Mouse (Mus musculus) liver, postnatal 0 days (tissue): ENCODE data around the gene Itgb7. TPM values are rescaled to one million over a fixed set of nuclear protein-coding genes. Genes with fewer than 3 reads are reported as not detected.

Experiments used
- ATAC-seq: fragments of 200-750 bp; cut with Nextera tagmentation; 2 replicates; pipeline ENCODE4 v1.8.0; 2017; ENCODE audit warnings: mild to moderate bottlenecking, moderate library complexity
- DNase-seq: peaks from one replicate; pipeline ENCODE4 v3.0.0-alpha.2; 2016
- H3K27ac ChIP-seq: fragments of 300-500 bp; sonication (generic); 2 replicates; pipeline ENCODE4 v1.5.1; 2014; ENCODE audit warnings: antibody characterized with exemption, moderate library complexity, mild to moderate bottlenecking, low read depth
- H3K27me3 ChIP-seq: fragments of 300-500 bp; sonication (generic); 2 replicates; pipeline ENCODE4 v1.6.1; 2014; ENCODE audit warnings: low read length, control low read depth, mixed read lengths; ENCODE audit not compliant: insufficient read depth
- H3K36me3 ChIP-seq: fragments of 300-500 bp; sonication (generic); replicated peaks from 2 replicates; pipeline ENCODE4 v1.6.1; 2014; ENCODE audit warnings: mild to moderate bottlenecking, control low read depth, low read length, moderate library complexity, mixed read lengths; ENCODE audit not compliant: insufficient read depth
- H3K4me1 ChIP-seq: fragments of 300-500 bp; sonication (generic); 2 replicates; pipeline ENCODE4 v1.6.1; 2014; ENCODE audit warnings: antibody characterized with exemption, mild to moderate bottlenecking, control low read depth; ENCODE audit not compliant: insufficient read depth
- H3K4me2 ChIP-seq: fragments of 300-500 bp; sonication (generic); 2 replicates; pipeline ENCODE4 v1.6.1; 2014; ENCODE audit warnings: low read depth, mild to moderate bottlenecking, low read length, moderate library complexity, mixed read lengths
- H3K4me3 ChIP-seq: fragments of 300-500 bp; sonication (generic); 2 replicates; pipeline ENCODE4 v1.5.1; 2014; ENCODE audit warnings: low read depth, low read length
- H3K9ac ChIP-seq: fragments of 300-500 bp; sonication (generic); replicated peaks from 2 replicates; pipeline ENCODE4 v1.6.1; 2014; ENCODE audit warnings: mild to moderate bottlenecking, moderate library complexity
- H3K9me3 ChIP-seq: fragments of 300-500 bp; sonication (generic); 2 replicates; pipeline ENCODE4 v1.6.1; 2016; ENCODE audit warnings: mild to moderate bottlenecking, control low read depth, low read length, mixed read lengths
- CTCF ChIP-seq: sonication (generic); IDR thresholded peaks from 2 replicates; pipeline ENCODE4 v1.5.1; 2016; ENCODE audit warnings: antibody characterized with exemption, low read depth
- EP300 ChIP-seq: IDR thresholded peaks from 2 replicates; pipeline ENCODE4 v1.6.1; 2016; ENCODE audit warnings: antibody characterized with exemption, low read depth, mild to moderate bottlenecking
- WGBS: fragments of 180-500 bp; shearing (Covaris S2); extraction: QIAGEN DNeasy Blood & Tissue Kit; methylation state at CpG from one replicate; pipeline ENCODE4 v1.1.7; 2014; ENCODE audit not compliant: insufficient replicate concordance; 5-methylcytosine and 5-hydroxymethylcytosine counted together
- polyA plus RNA-seq: library from polyadenylated mRNA; unstranded; fragments of >200 nt; fragmentation: Nextera tagmentation; extraction: Ambion mirVana; gene quantifications from 2 replicates; pipeline ENCODE4 v1.2.1, GENCODE M21; 2015

The Itgb7 gene
- polyA plus RNA-seq, 1 experiment from 2014 or later = 8.6 TPM

DNA sequence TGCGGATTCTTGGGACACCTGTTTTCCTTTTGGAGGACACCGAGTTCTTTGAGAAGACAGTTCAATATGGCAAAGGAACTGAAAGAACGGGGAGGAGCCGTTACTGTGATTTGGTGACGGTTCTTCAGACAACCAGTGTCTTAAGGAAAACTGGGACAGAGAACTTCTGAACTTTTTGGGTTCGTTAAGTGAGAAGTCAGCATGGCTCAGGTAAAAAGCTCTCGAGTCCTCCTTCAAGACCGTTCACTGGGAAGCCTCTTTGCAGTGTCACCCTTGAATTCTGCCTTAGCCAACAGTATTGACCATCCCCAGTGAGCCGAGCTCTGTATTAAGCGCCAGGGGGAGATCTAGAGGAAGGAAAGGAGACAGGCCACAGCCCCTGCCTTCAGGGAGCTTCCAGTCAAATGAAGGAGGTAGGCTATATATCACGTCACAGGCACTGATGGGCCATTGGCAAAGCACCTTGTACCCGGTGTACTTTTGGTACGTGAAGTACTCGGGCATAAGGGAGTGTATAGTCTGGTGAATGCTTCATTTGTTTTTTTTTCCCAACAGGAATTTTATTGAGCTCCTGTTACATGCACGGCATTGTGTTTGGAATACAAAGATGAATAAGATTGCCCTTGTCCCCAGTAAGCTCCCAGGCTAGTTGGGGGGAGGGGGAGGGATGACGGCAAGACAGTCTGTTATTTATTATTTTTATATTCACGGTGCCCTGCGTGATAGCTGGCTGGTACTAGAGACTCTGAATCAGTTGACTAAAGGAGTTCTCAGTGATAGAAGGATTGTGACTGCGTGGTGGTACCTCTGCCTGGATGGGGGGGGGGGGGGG lies 26.9 kb downstream of the Itgb7 start, which contains the start of gene Csad:
TSS of gene Csad (minus strand) at position 51 of the 832 bp plus-strand sequence.
- no peak for ATAC-seq
- 72% methylated on average over 19 of the region's 19 CpGs for WGBS

DNA sequence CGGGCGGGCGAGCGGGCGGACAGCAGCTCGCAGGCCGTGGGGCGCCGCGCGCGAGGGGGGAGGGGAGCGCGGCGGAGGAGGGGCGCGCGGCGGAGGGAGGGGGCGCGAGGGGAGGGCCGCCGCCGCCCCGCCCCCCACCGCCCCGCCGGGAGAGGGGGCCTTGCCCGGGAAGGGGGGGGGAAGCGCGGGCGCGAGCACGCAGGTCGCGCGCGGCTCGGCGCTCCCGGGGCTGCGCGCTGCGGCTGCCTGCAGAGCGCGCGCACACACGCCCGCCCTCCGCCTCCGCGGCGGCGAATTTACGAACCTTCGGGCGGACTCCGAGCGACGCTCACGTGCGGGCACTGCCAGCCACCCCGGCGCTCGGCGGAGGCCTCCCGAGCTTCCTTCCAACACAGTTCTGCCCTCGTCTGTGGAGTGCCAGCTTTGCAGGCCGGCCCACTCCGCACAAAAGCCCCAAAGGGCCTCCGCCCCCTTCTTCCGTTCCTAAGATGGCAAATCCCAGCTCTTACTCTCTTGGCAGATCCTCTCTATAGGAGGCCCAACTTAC lies 27.8 kb downstream of the Itgb7 start:
- Histone ChIP-seq H3K9me3 (no peaks in the 10 kb centered on the region), H3K9ac (peak overlapping the region; percentile 97), H3K4me3 (peak overlapping the region; percentile 76), H3K27me3 (no peaks in the 10 kb centered on the region), H3K27ac (peak overlapping the region; percentile 100), H3K4me2 (peak overlapping the region; percentile 98), H3K4me1 (peaks cover 45% of the 10 kb centered on the region), H3K36me3 (peaks cover 28% of the 10 kb centered on the region)
- DNase-seq (peak; percentile 79), ATAC-seq (peak; percentile 59)
- TF ChIP-seq EP300 = no peak
- TF ChIP-seq CTCF = no peak
- WGBS = 1% methylated on average over 17 of the region's 72 CpGs

More for the DNA sequence above, 26.9 kb downstream of the Itgb7 start, which contains the start of gene Csad:
- Histone ChIP-seq H3K4me2 (peak within 1 kb of the TSS; percentile 98), H3K4me3 (peak within 1 kb of the TSS; percentile 76), H3K4me1 (peaks cover 41% of the 10 kb centered on the region), H3K27me3 (no peaks in the 10 kb centered on the region), H3K27ac (peak within 1 kb of the TSS; percentile 100), H3K9ac (peak within 1 kb of the TSS; percentile 97), H3K36me3 (peaks cover 33% of the 10 kb centered on the region), H3K9me3 (no peaks in the 10 kb centered on the region)
- no peak for DNase-seq
- TF ChIP-seq EP300 (no peak), CTCF (no peak)

DNA sequence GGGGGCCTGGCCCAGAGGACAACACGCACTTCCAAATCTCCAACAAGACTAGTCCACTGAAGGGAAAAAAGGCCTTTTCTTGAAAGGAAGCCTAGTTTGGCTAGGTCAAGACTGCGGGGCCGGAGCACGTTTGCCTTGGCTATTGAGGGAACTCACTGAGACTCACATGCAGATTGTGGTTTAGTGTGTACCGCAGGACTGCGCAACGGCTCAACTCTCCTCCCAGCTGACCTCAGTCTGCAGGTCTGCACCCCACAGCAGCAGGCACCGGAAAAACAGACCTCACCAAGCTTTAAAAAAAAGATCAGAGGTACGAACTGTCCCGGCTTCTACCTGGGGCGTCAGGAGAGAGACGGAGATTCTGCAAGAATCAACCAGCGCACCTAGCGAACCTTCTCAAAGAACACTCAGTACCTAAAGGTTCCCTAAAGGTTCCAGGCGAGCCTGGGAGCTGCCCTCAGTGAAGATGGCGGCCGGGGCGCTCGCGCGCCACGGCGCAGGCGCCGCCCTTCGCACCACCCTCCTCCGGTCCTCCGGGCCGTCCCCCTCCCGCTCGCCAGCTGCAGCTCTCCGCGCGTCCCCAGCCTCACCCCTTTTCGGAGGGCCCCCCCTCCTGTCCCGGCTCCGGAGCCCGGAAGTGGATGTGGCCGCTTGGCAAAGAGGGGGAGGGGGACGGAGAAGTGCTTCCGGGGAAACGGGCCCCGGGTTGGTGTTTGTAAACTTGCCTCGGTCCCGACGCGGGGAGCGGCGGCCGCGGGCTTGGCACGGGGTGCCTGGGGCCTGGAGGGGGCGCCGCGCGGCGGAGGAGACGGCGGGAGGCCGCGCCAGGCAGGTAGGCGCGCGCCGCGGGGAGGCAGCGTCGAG lies 28.5 kb downstream of the Itgb7 start, which contains the start of gene Zfp740:
TSS of gene Zfp740 (plus strand) at position 279 of the 864 bp plus-strand sequence.
- Histone ChIP-seq H3K9ac (peak within 1 kb of the TSS; percentile 97), H3K4me2 (peak within 1 kb of the TSS; percentile 98), H3K27me3 (no peaks in the 10 kb centered on the region), H3K4me3 (peak within 1 kb of the TSS; percentile 76), H3K4me1 (peaks cover 45% of the 10 kb centered on the region), H3K27ac (peak within 1 kb of the TSS; percentile 100), H3K9me3 (no peaks in the 10 kb centered on the region), H3K36me3 (peaks cover 21% of the 10 kb centered on the region)
- under 1% methylated on average over 39 of the region's 68 CpGs for WGBS
- DNase-seq (peak; percentile 95), ATAC-seq (peak; percentile 93)
- TF ChIP-seq CTCF = 0 out of 2 replicates have a peak, but pooled peaks have one; percentile 11
- TF ChIP-seq EP300 = peak; percentile 20; the same call in 1 of the 2 replicates

DNA sequence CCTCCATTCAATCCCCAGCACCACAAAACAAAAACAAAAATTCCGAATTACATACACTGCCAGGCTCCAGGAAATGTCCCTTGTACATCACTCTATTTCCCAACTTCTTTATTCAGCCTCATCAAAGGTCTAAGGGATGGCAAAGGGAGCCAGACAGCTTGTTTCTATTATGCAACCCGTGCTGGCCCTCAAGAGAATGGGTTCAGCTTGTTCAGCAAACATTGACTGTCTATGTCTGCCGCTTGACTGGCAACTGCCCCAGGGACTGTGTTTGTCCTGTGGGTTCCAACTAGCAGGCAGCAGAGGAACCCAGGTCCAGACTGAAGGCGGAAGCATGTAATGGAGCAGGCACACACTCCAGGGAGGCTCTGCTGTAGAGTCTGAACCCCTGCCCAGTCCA lies 32.9 kb downstream of the Itgb7 start:
- ATAC-seq (peak; percentile 50), DNase-seq (peak; percentile 63)
- no peaks in the 10 kb centered on the region for H3K36me3 ChIP-seq
- TF ChIP-seq EP300 = peak; percentile 66
- TF ChIP-seq CTCF = no peak
- H3K9ac ChIP-seq = no peak overlapping the region
- H3K4me3 ChIP-seq = no peak overlapping the region
- peak overlapping the region; percentile 75 for H3K27ac ChIP-seq
- no peak overlapping the region for H3K4me2 ChIP-seq
- WGBS = 50% methylated on average over 4 of the region's 4 CpGs
- peaks cover 28% of the 10 kb centered on the region for H3K4me1 ChIP-seq
- no peaks in the 10 kb centered on the region for H3K9me3 ChIP-seq
- no peaks in the 10 kb centered on the region for H3K27me3 ChIP-seq

DNA sequence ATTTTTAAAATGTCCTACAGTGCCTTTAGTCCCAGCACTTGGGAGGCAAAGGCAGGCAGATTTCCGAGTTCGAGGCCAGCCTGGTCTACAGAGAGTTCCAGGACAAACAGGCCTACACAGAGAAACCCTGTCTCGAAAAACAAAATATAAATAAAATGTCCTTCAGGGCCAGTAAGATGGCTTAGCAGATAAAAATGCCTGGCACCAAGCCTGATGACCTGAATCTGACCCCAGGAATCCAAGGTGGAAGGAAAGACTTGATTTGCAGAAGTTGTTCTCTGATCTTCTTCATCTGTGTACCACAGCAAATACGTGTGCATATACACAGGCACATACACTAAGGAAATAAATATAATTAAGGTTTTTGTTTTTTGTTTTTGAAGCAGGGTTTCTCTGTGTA lies 36.4 kb downstream of the Itgb7 start:
- WGBS = 64% methylated on average over 4 of the region's 4 CpGs
- H3K27me3 ChIP-seq = no peaks in the 10 kb centered on the region
- no peaks in the 10 kb centered on the region for H3K36me3 ChIP-seq
- H3K4me1 ChIP-seq = peaks cover 32% of the 10 kb centered on the region
- ATAC-seq = no peak
- H3K9ac ChIP-seq = no peak overlapping the region
- no peaks in the 10 kb centered on the region for H3K9me3 ChIP-seq
- DNase-seq = no peak
- no peak overlapping the region for H3K4me3 ChIP-seq
- TF ChIP-seq CTCF (no peak), EP300 (no peak)
- H3K27ac ChIP-seq = no peak overlapping the region
- no peak overlapping the region for H3K4me2 ChIP-seq
